Mouse (Mus musculus) spleen, adult 2 months (tissue): ENCODE data around the gene Prss33.

Experiments used
- CTCF ChIP-seq: fragments of 200-500 bp; IDR thresholded peaks from 2 replicates; pipeline ENCODE4 v1.5.1; 2011; ENCODE audit warnings: mild to moderate bottlenecking, inconsistent platforms; ENCODE audit not compliant: insufficient read depth, insufficient read length, insufficient replicate concordance; ENCODE audit errors: extremely low read depth
- POLR2A ChIP-seq: fragments of 200-500 bp; IDR thresholded peaks from 2 replicates; pipeline ENCODE4 v1.6.1; 2011; ENCODE audit warnings: low read depth, low read length, inconsistent platforms

- no peak for TF ChIP-seq POLR2A
- TF ChIP-seq CTCF = peak; percentile 78; the same call in 1 of the 2 replicates
Observed at GRCm38 (mm10) chr17:23843812-23844273, 8.0 kb upstream of the Prss33 start, which contains the start of the genes Prss32 and Prss41.
